Mouse (Mus musculus) cerebellum, postnatal 14 days (tissue): ENCODE data around the gene Ptprn2.
"Not testable (repeated sequence)": the region's sequence is repeated elsewhere in the genome, so short reads cannot be mapped to it uniquely, and the experiment has no call there.

Source experiments
- DNase-seq, 2 experiments: peaks; one replicate each; pipeline ENCODE4 v3.0.0; 2021; ENCODE audit warnings: mixed read lengths in 2 of 2

The Ptprn2 gene

GRCm38 (mm10) chr12:116485591-116486403 lies at the start of gene Ptprn2:
TSS of gene Ptprn2 (plus strand) at chr12:116485720.
- DNase-seq, result peak; percentile 89

- no peak for DNase-seq
Observed at GRCm38 (mm10) chr12:116436125-116436524, 49.4 kb upstream of the Ptprn2 start.

GRCm38 (mm10) chr12:116438591-116438990 lies 46.9 kb upstream of the Ptprn2 start:
- DNase-seq, result no peak

- no peak for DNase-seq
Observed at GRCm38 (mm10) chr12:116442184-116442583, 43.3 kb upstream of the Ptprn2 start.

GRCm38 (mm10) chr12:116449536-116449935 lies 36.0 kb upstream of the Ptprn2 start:
- no peak for DNase-seq

DNA sequence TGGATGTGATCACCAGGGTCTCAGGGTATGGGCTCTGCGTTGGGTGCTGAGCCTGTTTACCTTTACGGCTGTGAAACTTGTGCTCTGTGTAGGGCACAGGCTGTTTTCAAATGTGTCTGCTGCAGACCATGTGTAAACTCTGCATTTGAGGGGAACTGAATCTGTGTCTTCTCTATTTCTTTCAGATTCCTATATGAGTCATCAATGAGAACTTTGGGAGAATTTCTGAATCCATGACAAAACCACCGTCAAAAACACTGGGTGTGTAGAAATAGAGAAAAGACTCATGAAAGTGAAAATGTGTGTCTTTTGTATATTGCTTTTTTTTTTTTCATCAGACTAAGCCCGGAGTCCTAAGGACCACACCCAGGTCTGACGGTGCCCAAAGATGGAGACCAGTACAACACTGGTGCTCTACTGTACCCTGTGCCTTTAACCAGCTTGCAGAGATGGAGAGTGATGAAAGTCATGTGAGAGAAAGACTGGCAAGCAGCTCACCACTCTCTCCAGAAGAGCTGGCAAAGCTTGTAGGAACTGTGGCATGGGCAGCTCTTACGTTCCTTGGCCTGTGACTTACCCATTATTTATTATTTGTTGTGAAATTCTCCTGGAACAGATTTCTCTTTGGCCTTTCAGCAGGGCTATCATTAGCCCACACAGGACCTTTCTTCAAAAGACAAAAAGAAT lies 25.0 kb upstream of the Ptprn2 start:
- DNase-seq, result no peak

DNA sequence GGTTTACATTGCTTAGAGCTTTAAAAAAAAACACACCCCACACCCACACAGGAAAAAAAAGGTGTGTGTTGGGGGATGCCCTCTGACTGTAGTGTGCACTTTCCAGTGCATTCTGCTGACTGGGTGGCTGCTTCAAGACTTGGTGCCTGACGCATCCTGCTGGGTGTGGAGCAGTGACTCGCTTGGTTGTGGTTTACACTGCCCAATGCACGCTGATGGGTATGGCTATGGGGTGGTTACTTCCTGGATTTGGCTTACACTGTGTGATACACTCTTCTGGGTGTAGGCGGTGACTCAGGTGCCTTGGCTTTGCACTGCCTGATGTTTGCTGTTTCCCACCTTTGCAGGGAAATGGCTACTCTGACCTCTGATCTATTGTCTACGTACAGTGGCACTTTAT lies 18.5 kb upstream of the Ptprn2 start:
- no peak for DNase-seq

DNA sequence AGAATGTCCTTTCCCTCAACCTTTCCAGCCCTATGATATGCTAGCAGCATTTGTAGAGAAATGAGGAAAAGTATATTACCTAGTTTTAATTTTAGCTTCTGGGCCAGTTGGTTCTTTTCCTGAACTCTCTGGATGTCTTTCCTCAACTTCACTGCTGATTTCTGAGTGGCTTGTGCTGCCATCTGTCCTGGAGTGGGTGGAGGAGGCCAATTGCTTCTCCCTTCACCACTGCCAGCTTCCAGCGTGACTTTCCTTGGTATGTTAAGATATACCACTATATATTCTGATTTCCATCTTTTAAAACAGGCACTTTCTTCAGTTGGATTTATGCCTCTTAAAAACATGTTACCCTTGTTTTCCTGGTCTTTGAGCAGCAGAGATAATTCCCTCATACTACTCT lies 17.2 kb upstream of the Ptprn2 start:
- no peak for DNase-seq

- no peak for DNase-seq
Observed at GRCm38 (mm10) chr12:116469096-116469495, 16.4 kb upstream of the Ptprn2 start.

DNA sequence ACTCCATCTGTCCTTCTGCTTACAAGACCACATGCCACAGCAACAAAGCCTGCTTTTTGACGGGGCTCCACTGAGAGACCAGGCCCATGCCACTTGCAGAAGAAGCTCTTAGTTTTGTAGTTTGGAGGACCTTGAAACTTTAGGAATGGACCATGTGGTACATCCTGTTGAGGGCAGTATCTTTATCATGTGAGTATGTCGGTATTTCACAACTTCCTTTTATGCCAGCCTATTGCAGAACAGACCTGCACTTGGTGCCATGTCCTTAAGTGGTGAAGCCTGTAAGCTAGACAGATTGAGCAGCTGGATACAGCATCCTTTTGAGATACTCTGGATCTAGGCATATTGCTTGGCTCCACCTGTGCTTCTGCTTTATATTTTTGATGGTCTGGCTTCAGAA lies 12.3 kb upstream of the Ptprn2 start:
- no peak for DNase-seq

- no peak for DNase-seq
Observed at GRCm38 (mm10) chr12:116473761-116474160, 11.8 kb upstream of the Ptprn2 start.

GRCm38 (mm10) chr12:116474676-116475075 lies 10.8 kb upstream of the Ptprn2 start:
- no peak for DNase-seq

GRCm38 (mm10) chr12:116478771-116479170 lies 6.7 kb upstream of the Ptprn2 start:
- no peak for DNase-seq

DNA sequence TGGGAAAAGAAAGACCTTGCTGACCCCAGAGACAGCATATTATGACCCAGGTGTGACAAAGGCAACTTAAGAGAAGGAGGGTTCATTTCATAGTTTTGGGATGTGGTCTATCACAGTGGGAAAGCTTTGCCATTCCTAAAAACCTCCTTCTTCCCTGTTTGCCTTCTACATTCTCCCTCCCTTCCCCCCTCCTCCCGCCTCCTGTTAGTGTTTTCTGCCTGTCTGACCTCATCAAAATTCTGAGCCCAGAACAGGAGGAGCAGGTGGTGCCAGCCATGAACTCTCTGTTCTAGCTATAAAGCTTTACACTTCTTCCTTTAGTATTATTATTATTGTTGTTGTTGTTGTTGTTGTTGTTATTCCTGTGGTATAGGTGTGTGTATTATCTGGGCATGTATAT lies 3.6 kb upstream of the Ptprn2 start:
- peak; percentile 37 to 56 for DNase-seq

DNA sequence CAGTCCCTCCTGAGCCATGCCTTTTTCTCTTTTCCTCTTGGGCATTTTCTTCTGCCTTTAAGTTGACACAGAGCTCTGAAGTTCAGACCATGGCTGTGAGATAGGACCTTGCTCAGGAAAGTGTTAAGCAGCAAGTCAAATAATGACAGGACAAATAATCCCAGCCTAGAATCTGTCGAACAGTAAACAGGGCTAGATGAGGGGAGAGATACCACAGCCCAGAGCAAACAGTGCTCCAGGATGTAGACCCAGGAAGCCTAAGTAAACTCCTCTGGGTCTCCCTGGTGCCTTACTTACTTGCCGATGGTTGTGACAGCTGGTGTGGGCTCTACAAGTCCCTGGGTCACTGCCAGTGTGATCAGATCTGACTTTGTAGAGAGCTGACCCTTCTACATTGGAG lies 1.9 kb upstream of the Ptprn2 start:
- DNase-seq, result no peak

DNA sequence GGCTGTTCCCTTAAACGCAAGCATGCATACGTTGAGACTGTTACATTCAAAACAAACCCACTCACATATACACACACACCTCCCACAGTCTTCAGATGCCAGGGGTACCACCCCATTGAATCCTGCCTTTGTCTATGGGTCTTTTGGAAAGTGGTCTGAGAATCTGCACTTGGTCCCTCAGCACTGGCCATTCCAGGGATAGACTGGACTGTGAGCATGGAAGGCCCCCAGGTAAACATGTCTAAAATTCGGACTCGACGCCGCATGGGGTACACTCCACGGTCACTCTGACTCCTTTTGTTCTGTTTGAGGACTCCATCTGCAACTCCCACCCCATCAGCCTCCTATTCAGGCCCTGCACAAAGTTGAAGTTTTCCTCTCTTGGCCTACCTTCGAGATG lies 529 bp upstream of the Ptprn2 start:
- DNase-seq, result peak in 1 of 2 experiments; percentile 7

- DNase-seq, result no peak
Observed at GRCm38 (mm10) chr12:116486404-116486730, 847 bp downstream of the Ptprn2 start.

DNA sequence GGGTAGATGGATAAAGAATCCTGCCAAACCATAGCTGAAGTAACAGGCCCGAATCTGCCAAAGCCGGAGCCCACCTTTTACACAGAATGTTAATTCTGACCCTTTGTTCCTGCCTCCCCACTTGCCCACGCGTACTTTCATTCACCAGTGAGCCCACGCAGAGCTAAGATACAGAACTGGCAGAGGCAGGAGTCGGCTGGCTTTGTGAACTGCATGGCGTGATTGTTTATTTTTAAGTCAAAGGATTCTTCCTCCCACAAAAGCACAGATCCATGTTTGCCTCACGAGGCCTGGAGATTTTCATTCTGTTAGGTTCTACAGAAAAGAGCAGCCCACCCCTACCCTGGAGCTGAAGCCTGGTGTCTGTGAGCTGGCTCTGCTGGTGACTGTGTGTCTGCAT lies 3.3 kb downstream of the Ptprn2 start:
- DNase-seq, result no peak

- DNase-seq, result no peak
Observed at GRCm38 (mm10) chr12:116490575-116491356, 5.2 kb downstream of the Ptprn2 start.

DNA sequence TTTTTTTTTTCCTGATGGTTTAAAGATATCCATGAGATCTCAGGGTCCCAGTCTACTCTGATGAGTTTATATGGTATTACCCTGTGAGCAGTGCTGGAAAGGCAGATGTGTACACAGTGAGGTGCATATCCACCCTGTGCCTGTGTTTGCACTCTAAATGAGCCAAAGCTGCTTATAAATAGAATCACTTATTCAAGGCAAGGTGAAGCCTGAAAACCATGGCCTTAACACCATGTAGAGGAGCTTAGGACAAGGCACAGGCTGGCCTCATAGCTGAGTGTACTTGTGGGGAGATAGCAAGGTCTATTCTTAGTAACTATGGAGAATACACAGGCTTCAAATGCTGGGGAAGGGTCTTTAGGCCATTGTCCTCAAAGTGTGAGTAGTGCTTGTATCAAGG lies 13.1 kb downstream of the Ptprn2 start:
- DNase-seq, result no peak

- peak in 1 of 2 experiments; percentile 29 for DNase-seq
Observed at GRCm38 (mm10) chr12:116500652-116501051, 15.1 kb downstream of the Ptprn2 start.

DNA sequence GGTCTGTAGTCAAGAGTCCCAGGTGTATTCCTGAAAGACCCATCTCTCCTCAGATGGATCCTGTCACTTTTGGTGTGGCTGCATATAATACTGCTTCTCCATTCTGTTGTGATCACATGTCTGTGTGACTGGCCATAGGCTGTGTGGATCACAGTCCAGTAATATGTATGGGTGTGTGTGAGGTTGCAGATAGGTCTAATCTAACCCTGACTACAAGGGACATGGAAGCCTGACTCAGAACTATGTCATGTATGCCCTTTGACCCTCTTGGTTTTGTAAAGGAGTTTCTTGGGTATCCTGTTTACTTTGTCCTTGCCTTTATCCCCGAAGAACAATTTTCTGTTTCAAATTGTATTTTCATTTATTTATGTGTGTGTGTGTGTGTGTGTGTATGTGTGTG lies 27.0 kb downstream of the Ptprn2 start:
- DNase-seq, result no peak

- not testable (repeated sequence) for DNase-seq
Observed at GRCm38 (mm10) chr12:116513788-116514187, 28.3 kb downstream of the Ptprn2 start.

DNA sequence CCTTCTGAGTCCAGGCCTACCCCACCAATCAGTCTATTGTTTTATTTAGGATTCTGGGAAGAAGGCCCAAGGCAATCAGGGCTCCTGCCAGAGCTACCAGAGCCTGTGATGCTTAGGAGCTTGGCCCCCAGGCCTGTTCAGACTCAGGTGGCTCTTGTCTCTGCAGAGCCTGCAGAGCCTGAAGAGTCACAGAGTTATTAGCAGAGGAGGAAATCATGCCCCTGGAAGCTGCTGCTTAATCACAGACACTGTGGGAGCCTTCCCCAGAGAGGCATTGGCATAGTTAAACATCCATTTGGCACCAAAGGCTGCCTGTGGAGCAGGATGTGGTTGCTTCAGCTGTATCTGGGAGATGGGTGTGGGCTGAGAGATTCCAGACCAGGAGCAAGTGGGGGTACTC lies 30.3 kb downstream of the Ptprn2 start:
- DNase-seq, result peak; percentile 26 to 41
